13 mouse cellular contexts compared by ENCODE assay signal in genomic region chr1:118935518-118935917, GRCm38 (mm10).
A peak's percentile ranks its signal among the peaks of the same experiment; 100 is the strongest.
DNase-seq lines count a peak whose midpoint lies in the region; ATAC-seq lines count a peak whose summit lies in the region.
"Had no signal": no experiment of that assay in that cellular context is flagged by ENCODE, and none has a peak within 500 bp of the region (broad histone marks: within the 10 kb centered on the region; RNA-seq: fewer than 3 reads in every experiment).

No protein-coding gene starts in this region.

- peak; percentile 35 for DNase-seq in adrenal gland, postnatal 10 days
- no peak for DNase-seq in adrenal gland, adult 18-20 months (ENCODE audit: low spot score in 2 of 2)
- DNase-seq in hindbrain, embryonic 14.5 days (ENCODE audit: low spot score) = no peak
- DNase-seq in neural tube, embryonic 10.5 days (ENCODE audit: extremely low spot score, low spot score) = no peak
- no peak for DNase-seq in liver
- DNase-seq in urinary bladder, adult 18-20 months (ENCODE audit: low spot score in 2 of 2) = no peak
- DNase-seq: adrenal gland, adult 2 months; cerebellum, adult 11-12 months; thymus, postnatal 4 days had no signal

- H3K27ac ChIP-seq in hindbrain, embryonic 13.5 days = 0 out of 2 replicates have a peak overlapping the region, but pooled peaks have one; percentile 40
- no peak overlapping the region for H3K27ac ChIP-seq in hindbrain, embryonic 14.5 days
- peak overlapping the region; percentile 49; the same call in 1 of the 2 replicates for H3K27ac ChIP-seq in neural tube, embryonic 13.5 days (replicated peaks)
- H3K27ac ChIP-seq: liver, embryonic 15.5 days had no signal

- ATAC-seq in hindbrain, embryonic 13.5 days (ENCODE audit: low FRiP score) = no peak
- ATAC-seq in hindbrain, embryonic 14.5 days (ENCODE audit: low FRiP score) = no peak
- ATAC-seq in neural tube, embryonic 13.5 days (ENCODE audit: low read depth) = peak; percentile 4; the same call in 1 of the 2 replicates

- peaks cover 24% of the 10 kb centered on the region for H3K4me1 ChIP-seq in hindbrain, embryonic 13.5 days (replicated peaks)
- H3K4me1 ChIP-seq in hindbrain, embryonic 14.5 days (replicated peaks; ENCODE audit: control insufficient read depth, insufficient read depth, low read length) = peaks cover 11% of the 10 kb centered on the region
- H3K4me1 ChIP-seq in neural tube, embryonic 13.5 days (replicated peaks) = peaks cover 36% of the 10 kb centered on the region
- H3K4me1 ChIP-seq: liver, embryonic 15.5 days had no signal

- no peak overlapping the region for H3K9ac ChIP-seq in hindbrain, embryonic 13.5 days
- H3K9ac ChIP-seq in hindbrain, embryonic 14.5 days = no peak overlapping the region
- no peak overlapping the region for H3K9ac ChIP-seq in neural tube, embryonic 13.5 days
- H3K9ac ChIP-seq: liver, embryonic 15.5 days had no signal

- no peaks in the 10 kb centered on the region for H3K9me3 ChIP-seq in hindbrain, embryonic 13.5 days
- no peaks in the 10 kb centered on the region for H3K9me3 ChIP-seq in hindbrain, embryonic 14.5 days (ENCODE audit: control insufficient read depth, low read length)
- H3K9me3 ChIP-seq in neural tube, embryonic 13.5 days = no peaks in the 10 kb centered on the region
- H3K9me3 ChIP-seq: liver, embryonic 15.5 days had no signal

- H3K27me3 ChIP-seq in hindbrain, embryonic 13.5 days = no peaks in the 10 kb centered on the region
- no peaks in the 10 kb centered on the region for H3K27me3 ChIP-seq in hindbrain, embryonic 14.5 days (ENCODE audit: control insufficient read depth, insufficient read depth, low read length)
- no peaks in the 10 kb centered on the region for H3K27me3 ChIP-seq in neural tube, embryonic 13.5 days
- H3K27me3 ChIP-seq: liver, embryonic 15.5 days had no signal

- no peak overlapping the region for H3K4me3 ChIP-seq in hindbrain, embryonic 13.5 days
- no peak overlapping the region for H3K4me3 ChIP-seq in hindbrain, embryonic 14.5 days (replicated peaks; ENCODE audit: low read length)
- no peak overlapping the region for H3K4me3 ChIP-seq in neural tube, embryonic 13.5 days
- H3K4me3 ChIP-seq: liver, embryonic 15.5 days had no signal

- 51% methylated on average over 6 of the region's 6 CpGs for WGBS in hindbrain, embryonic 13.5 days
- WGBS in hindbrain, embryonic 14.5 days = 50% methylated on average over 6 of the region's 6 CpGs
- 51% methylated on average over 6 of the region's 6 CpGs for WGBS in neural tube, embryonic 13.5 days

- H3K4me2 ChIP-seq in hindbrain, embryonic 13.5 days = no peak overlapping the region
- no peak overlapping the region for H3K4me2 ChIP-seq in hindbrain, embryonic 14.5 days (replicated peaks)
- H3K4me2 ChIP-seq in neural tube, embryonic 13.5 days = no peak overlapping the region
- H3K4me2 ChIP-seq: liver, embryonic 15.5 days had no signal

- no peaks in the 10 kb centered on the region for H3K36me3 ChIP-seq in hindbrain, embryonic 13.5 days
- no peaks in the 10 kb centered on the region for H3K36me3 ChIP-seq in hindbrain, embryonic 14.5 days (replicated peaks; ENCODE audit: control insufficient read depth, insufficient read depth)
- H3K36me3 ChIP-seq in neural tube, embryonic 13.5 days = no peaks in the 10 kb centered on the region
- H3K36me3 ChIP-seq: G1E; liver, embryonic 15.5 days had no signal
